Mouse (Mus musculus): ENCODE measurements around the gene Ppp1r13l.

DNA sequence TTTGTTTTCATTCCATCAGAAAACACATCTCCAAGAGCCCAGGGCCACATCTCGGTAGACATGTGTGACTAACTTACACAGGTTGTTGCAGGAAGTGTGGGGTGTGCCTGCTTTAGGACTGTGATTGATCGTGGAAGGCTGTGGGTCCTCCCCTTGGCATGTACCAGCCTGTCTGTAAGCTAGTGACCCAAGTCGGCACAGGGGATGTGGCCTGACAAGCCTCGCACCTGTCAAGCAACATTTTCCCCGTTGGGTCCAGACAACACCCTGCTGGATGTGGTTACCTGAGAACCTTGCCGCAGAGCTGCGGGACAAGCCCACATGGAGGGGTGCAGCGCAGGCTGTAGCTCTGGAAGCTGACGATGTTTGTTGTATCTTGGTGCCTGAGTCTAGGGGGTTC, 37.1 kb upstream of the Ppp1r13l start:
- TF ChIP-seq GATA1 (IDR thresholded peaks at IDR 0.05; ENCODE audit: low read length): no peak
- no peak for TF ChIP-seq TAL1 (IDR thresholded peaks at IDR 0.05; ENCODE audit: low read length)

All from erythroblast, embryonic 14.5 days (primary cell).